Mouse (Mus musculus) midbrain, postnatal 0 days (tissue): ENCODE results near the gene Cpm. TPM values are rescaled to one million over a fixed set of nuclear protein-coding genes. Genes with fewer than 3 reads are reported as not detected.

Source experiments
- ATAC-seq: fragments of 200-750 bp; cut with Nextera tagmentation; 2 replicates; pipeline ENCODE4 v1.8.0; 2017; ENCODE audit warnings: moderate number of reproducible peaks, mild to moderate bottlenecking, moderate TSS enrichment, moderate library complexity; ENCODE audit not compliant: low FRiP score
- DNase-seq: peaks from one replicate; pipeline ENCODE4 v3.0.0-alpha.2; 2015; ENCODE audit warnings: low spot score
- H3K27ac ChIP-seq: fragments of 300-500 bp; sonication (generic); 2 replicates; pipeline ENCODE4 v1.5.1; 2014; ENCODE audit warnings: low read depth, mild to moderate bottlenecking, low read length, mixed read lengths
- H3K27me3 ChIP-seq: fragments of 300-500 bp; sonication (generic); 2 replicates; pipeline ENCODE4 v1.6.1; 2014; ENCODE audit warnings: low read length, control low read depth, mixed read lengths; ENCODE audit not compliant: insufficient read depth
- H3K36me3 ChIP-seq: fragments of 300-500 bp; sonication (generic); 2 replicates; pipeline ENCODE4 v1.6.1; 2014; ENCODE audit warnings: low read length, control low read depth, mixed read lengths; ENCODE audit not compliant: insufficient read depth
- H3K4me1 ChIP-seq: fragments of 300-500 bp; sonication (generic); 2 replicates; pipeline ENCODE4 v1.6.1; 2014; ENCODE audit warnings: mild to moderate bottlenecking, control low read depth, antibody characterized with exemption, low read length, mixed read lengths; ENCODE audit not compliant: insufficient read depth
- H3K4me2 ChIP-seq: fragments of 300-500 bp; sonication (generic); 2 replicates; pipeline ENCODE4 v1.6.1; 2014; ENCODE audit warnings: low read depth, mild to moderate bottlenecking, low read length, mixed read lengths; ENCODE audit not compliant: poor library complexity, severe bottlenecking
- H3K4me3 ChIP-seq: fragments of 300-500 bp; sonication (generic); 2 replicates; pipeline ENCODE4 v1.5.1; 2014; ENCODE audit warnings: low read depth, mild to moderate bottlenecking, low read length, moderate library complexity
- H3K9ac ChIP-seq: fragments of 300-500 bp; sonication (generic); replicated peaks from 2 replicates; pipeline ENCODE4 v1.6.1; 2014; ENCODE audit warnings: mild to moderate bottlenecking, low read length, moderate library complexity, mixed read lengths; ENCODE audit not compliant: poor library complexity, severe bottlenecking
- H3K9me3 ChIP-seq: fragments of 300-500 bp; sonication (generic); 2 replicates; pipeline ENCODE4 v1.6.1; 2016; ENCODE audit warnings: low read length, control low read depth
- CTCF ChIP-seq: IDR thresholded peaks from 2 replicates; pipeline ENCODE4 v1.5.1; 2016; ENCODE audit warnings: antibody characterized with exemption, mild to moderate bottlenecking
- WGBS: fragments of 180-500 bp; shearing (Covaris S2); extraction: QIAGEN DNeasy Blood & Tissue Kit; methylation state at CpG from one replicate; pipeline ENCODE4 v1.1.7; 2014; 5-methylcytosine and 5-hydroxymethylcytosine counted together
- polyA plus RNA-seq: library from polyadenylated mRNA; unstranded; fragments of >200 nt; fragmentation: Nextera tagmentation; extraction: Ambion mirVana; gene quantifications from 2 replicates; pipeline ENCODE4 v1.2.1, GENCODE M21; 2015
- total RNA-seq: library from RNA; depleted of rRNA; stranded (reverse); fragments of >200 nt; gene quantifications from 2 replicates; pipeline ENCODE4 v1.2.3, GENCODE M21; 2014

Cpm gene
- total and polyA plus RNA-seq, 2 experiments from 2014 or later: 3.9 to 7.9 TPM

- H3K36me3 ChIP-seq: peaks cover 7% of the 10 kb centered on the region
- peak overlapping the region; percentile 100 for H3K9ac ChIP-seq
- peak overlapping the region; percentile 68 for H3K4me2 ChIP-seq
- no peaks in the 10 kb centered on the region for H3K27me3 ChIP-seq
- H3K27ac ChIP-seq: peak overlapping the region; percentile 100
- 0% methylated on average over 50 of the region's 71 CpGs for WGBS
- peak; percentile 82 for ATAC-seq
- no peaks in the 10 kb centered on the region; the same call in none of the 2 replicates for H3K4me1 ChIP-seq
- no peak for TF ChIP-seq CTCF
- DNase-seq: peak; percentile 80
- H3K4me3 ChIP-seq: peak overlapping the region; percentile 96
- H3K9me3 ChIP-seq: no peaks in the 10 kb centered on the region
Measured at GRCm38 (mm10) chr10:117709930-117710603, 80.8 kb downstream of the Cpm start.

- no peaks in the 10 kb centered on the region for H3K9me3 ChIP-seq
- whole genome bisulfite sequencing: under 1% methylated on average over 46 of the region's 52 CpGs
- H3K27me3 ChIP-seq: no peaks in the 10 kb centered on the region
- peak within 1 kb of the TSS; percentile 96 for H3K4me3 ChIP-seq
- H3K27ac ChIP-seq: peak within 1 kb of the TSS; percentile 100
- no peaks in the 10 kb centered on the region; the same call in 1 of the 2 replicates for H3K4me1 ChIP-seq
- ATAC-seq (peak; percentile 95), DNase-seq (peak; percentile 96)
- H3K36me3 ChIP-seq: peaks cover 7% of the 10 kb centered on the region
- TF ChIP-seq CTCF: peak; percentile 82
- peak within 1 kb of the TSS; percentile 100 for H3K9ac ChIP-seq
- peak within 1 kb of the TSS; percentile 68 for H3K4me2 ChIP-seq
Measured at GRCm38 (mm10) chr10:117710604-117711141, 81.4 kb downstream of the Cpm start, which contains the start of gene Mdm2. Mdm2 (minus strand) TSS chr10:117710758.

DNA sequence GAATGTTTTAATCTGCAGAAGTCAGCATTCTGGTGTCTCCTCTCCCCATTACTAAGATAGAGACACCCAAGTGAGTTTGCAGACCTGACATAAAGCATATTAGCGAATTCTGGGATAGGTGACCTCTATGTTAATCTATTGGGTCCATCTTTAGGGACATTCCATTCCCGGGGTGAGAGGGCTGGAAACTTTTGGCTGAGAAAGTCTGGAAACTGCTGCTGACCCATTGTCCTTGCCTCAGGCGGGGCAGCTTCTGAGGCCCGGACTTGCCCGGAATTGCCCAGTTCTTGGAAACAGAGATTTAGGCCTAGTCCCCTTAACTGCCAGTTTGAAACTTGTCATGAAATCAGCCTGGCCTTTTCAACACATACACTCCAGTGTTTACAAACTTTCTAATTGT, 82.1 kb downstream of the Cpm start:
- Histone ChIP-seq H3K9me3 (no peaks in the 10 kb centered on the region), H3K27ac (no peak overlapping the region), H3K27me3 (no peaks in the 10 kb centered on the region), H3K4me1 (no peaks in the 10 kb centered on the region; the same call in 1 of the 2 replicates), H3K36me3 (peaks cover 7% of the 10 kb centered on the region), H3K4me2 (peak overlapping the region; percentile 58), H3K9ac (no peak overlapping the region), H3K4me3 (peak overlapping the region; percentile 96)
- no peak for TF ChIP-seq CTCF
- WGBS: 73% methylated on average over 5 of the region's 5 CpGs
- DNase-seq: no peak
- no peak for ATAC-seq

GRCm38 (mm10) chr10:117712191-117712754, 83.0 kb downstream of the Cpm start:
- no peak for ATAC-seq
- 89% methylated on average over 9 of the region's 9 CpGs for WGBS
- Histone ChIP-seq H3K27ac (no peak overlapping the region), H3K4me2 (no peak overlapping the region), H3K36me3 (no peaks in the 10 kb centered on the region), H3K27me3 (no peaks in the 10 kb centered on the region), H3K9ac (no peak overlapping the region), H3K9me3 (no peaks in the 10 kb centered on the region), H3K4me1 (no peaks in the 10 kb centered on the region; the same call in 1 of the 2 replicates), H3K4me3 (no peak overlapping the region)
- no peak for DNase-seq
- TF ChIP-seq CTCF: no peak

GRCm38 (mm10) chr10:117712871-117713270, 83.6 kb downstream of the Cpm start:
- Histone ChIP-seq H3K27ac (no peak overlapping the region), H3K27me3 (no peaks in the 10 kb centered on the region), H3K4me1 (no peaks in the 10 kb centered on the region; the same call in 1 of the 2 replicates), H3K9ac (no peak overlapping the region), H3K9me3 (no peaks in the 10 kb centered on the region), H3K4me3 (no peak overlapping the region), H3K4me2 (no peak overlapping the region), H3K36me3 (no peaks in the 10 kb centered on the region)
- DNase-seq (no peak), ATAC-seq (no peak)
- TF ChIP-seq CTCF: no peak
- WGBS: 92% methylated on average over 9 of the region's 9 CpGs

- no peak for TF ChIP-seq CTCF
- H3K9me3 ChIP-seq: no peaks in the 10 kb centered on the region
- H3K9ac ChIP-seq: no peak overlapping the region
- H3K36me3 ChIP-seq: no peaks in the 10 kb centered on the region
- no peak overlapping the region for H3K4me3 ChIP-seq
- 95% methylated on average over 8 of the region's 8 CpGs for WGBS
- DNase-seq (no peak), ATAC-seq (no peak)
- H3K4me1 ChIP-seq: no peaks in the 10 kb centered on the region; the same call in 1 of the 2 replicates
- no peak overlapping the region for H3K4me2 ChIP-seq
- H3K27me3 ChIP-seq: no peaks in the 10 kb centered on the region
- H3K27ac ChIP-seq: no peak overlapping the region
Measured at GRCm38 (mm10) chr10:117713466-117713865, 84.2 kb downstream of the Cpm start.
